Mouse (Mus musculus): ENCODE measurements around the gene Dglucy. TPM values are rescaled to one million over a fixed set of nuclear protein-coding genes. Genes with fewer than 3 reads are reported as not detected.
A peak's percentile ranks its signal among the peaks of the same experiment; 100 is the strongest.

Dglucy gene
- polyA plus RNA-seq, 1 experiment from 2014 or later, result 3.0 TPM

DNA sequence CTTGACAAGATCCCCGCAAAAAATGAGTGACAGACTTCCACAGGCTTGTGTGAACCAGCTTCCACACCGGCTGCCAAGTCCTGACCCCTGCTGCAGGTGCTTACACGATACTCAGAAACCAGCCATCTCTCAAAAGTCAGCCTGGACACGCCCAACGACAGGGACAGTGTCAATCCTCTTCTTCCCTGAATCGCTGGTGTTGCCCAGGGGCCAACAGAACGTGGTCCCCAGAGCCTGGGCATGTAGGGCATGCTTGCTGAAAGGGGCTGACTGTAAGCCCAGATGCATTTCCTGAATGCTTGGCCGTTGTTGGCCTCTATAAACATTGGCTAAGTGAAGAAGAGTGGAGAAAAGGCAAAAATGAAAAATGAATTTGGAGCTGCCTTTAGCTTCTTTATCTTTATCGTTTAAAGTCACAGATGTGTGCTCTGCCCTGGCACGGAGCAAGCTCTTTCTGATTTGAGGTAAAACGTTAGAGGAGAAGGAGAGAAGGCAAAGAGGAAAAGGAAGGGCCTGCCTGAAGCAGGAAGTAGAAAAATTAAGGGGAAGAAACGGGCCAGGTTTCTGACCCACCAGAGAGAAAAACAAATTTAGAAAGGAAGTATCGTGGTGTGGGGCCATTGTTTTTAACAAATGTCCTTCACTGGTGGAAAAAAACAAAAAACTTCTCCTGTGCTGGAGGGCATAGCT lies 14.4 kb upstream of the Dglucy start:
- H3K27me3 ChIP-seq, result no peaks in the 10 kb centered on the region
- H3K9ac ChIP-seq, result no peak overlapping the region
- WGBS, result 65% methylated on average over 13 of the region's 13 CpGs
- H3K9me3 ChIP-seq (replicated peaks), result no peaks in the 10 kb centered on the region
- H3K36me3 ChIP-seq, result no peaks in the 10 kb centered on the region
- no peak for ATAC-seq (replicated peaks; ENCODE audit: low FRiP score)
- no peaks in the 10 kb centered on the region for H3K4me1 ChIP-seq
- no peak overlapping the region for H3K4me3 ChIP-seq (replicated peaks)
- H3K27ac ChIP-seq, result no peak overlapping the region; the same call in 1 of the 2 replicates
- H3K4me2 ChIP-seq, result no peak overlapping the region

DNA sequence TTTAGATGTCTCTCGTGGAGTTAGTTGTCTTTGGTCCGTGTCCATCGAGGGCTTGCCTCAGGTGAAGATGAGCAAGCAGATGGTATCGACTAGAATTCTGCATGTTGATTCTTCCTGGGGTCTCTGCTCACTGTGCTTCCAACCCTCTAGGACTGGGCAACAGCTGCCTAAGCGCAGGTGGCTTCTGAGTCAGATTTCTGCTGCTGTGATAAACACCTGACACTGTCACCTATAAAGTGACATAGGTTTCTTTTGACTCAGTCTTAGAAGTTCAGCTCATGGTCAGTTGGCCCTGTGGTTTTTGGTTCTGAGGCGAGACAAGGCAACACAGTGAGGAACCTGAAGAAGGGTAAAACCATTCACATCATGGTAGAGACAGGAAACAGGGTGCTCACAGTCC lies 9.0 kb upstream of the Dglucy start:
- Histone ChIP-seq H3K27me3 (no peaks in the 10 kb centered on the region), H3K9ac (no peak overlapping the region), H3K4me2 (no peak overlapping the region), H3K36me3 (no peaks in the 10 kb centered on the region), H3K9me3 (replicated peaks) (no peaks in the 10 kb centered on the region), H3K4me3 (replicated peaks) (no peak overlapping the region), H3K27ac (no peak overlapping the region), H3K4me1 (0 out of 2 replicates have a peak, but pooled peaks cover 3% of the 10 kb centered on the region)
- ATAC-seq (replicated peaks; ENCODE audit: low FRiP score), result no peak
- 89% methylated on average over 6 of the region's 6 CpGs for WGBS

- H3K27ac ChIP-seq, result no peak overlapping the region
- H3K9ac ChIP-seq, result no peak overlapping the region
- 0 out of 2 replicates have a peak, but pooled peaks cover 3% of the 10 kb centered on the region for H3K4me1 ChIP-seq
- no peak overlapping the region for H3K4me2 ChIP-seq
- no peaks in the 10 kb centered on the region for H3K36me3 ChIP-seq
- H3K27me3 ChIP-seq, result no peaks in the 10 kb centered on the region
- no peaks in the 10 kb centered on the region for H3K9me3 ChIP-seq (replicated peaks)
- 78% methylated on average over 3 of the region's 3 CpGs for WGBS
- no peak overlapping the region for H3K4me3 ChIP-seq (replicated peaks)
- no peak for ATAC-seq (replicated peaks; ENCODE audit: low FRiP score)
Measured at GRCm38 (mm10) chr12:100770765-100771164, 8.1 kb upstream of the Dglucy start.

- Histone ChIP-seq H3K36me3 (no peaks in the 10 kb centered on the region), H3K4me2 (no peak overlapping the region), H3K4me3 (replicated peaks) (no peak overlapping the region), H3K27ac (no peak overlapping the region), H3K9ac (no peak overlapping the region), H3K4me1 (0 out of 2 replicates have a peak, but pooled peaks cover 3% of the 10 kb centered on the region), H3K9me3 (replicated peaks) (no peaks in the 10 kb centered on the region), H3K27me3 (no peaks in the 10 kb centered on the region)
- 49% methylated on average over 7 of the region's 7 CpGs for WGBS
- ATAC-seq (replicated peaks; ENCODE audit: low FRiP score), result no peak
Measured at GRCm38 (mm10) chr12:100772230-100772984, 6.5 kb upstream of the Dglucy start.

- Histone ChIP-seq H3K4me2 (no peak overlapping the region), H3K27ac (no peak overlapping the region), H3K9ac (no peak overlapping the region), H3K9me3 (replicated peaks) (no peaks in the 10 kb centered on the region), H3K4me1 (peaks cover 15% of the 10 kb centered on the region), H3K4me3 (replicated peaks) (no peak overlapping the region), H3K36me3 (no peaks in the 10 kb centered on the region), H3K27me3 (no peaks in the 10 kb centered on the region)
- ATAC-seq (replicated peaks; ENCODE audit: low FRiP score), result no peak
- 66% methylated on average over 7 of the region's 7 CpGs for WGBS
Measured at GRCm38 (mm10) chr12:100774756-100775155, 4.1 kb upstream of the Dglucy start.

DNA sequence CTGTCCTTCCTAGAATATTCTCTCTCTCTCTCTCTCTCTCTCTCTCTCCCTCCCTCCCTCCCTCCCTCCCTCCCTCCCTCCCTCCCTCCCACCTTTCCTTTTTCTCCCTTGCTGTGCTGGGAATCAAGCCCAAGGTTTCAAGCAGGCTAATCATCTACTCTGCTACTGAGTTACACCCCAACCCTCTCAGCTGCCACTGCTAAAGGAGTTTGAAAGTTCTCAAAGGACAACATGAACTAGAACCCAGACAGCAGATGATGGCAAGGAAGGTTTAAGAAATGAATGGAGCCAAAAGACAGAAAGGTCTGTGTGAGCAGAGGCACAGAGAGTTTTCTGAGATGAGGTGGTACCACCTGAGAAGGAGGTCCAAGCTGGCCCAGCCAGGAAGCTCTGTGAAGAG lies 3.6 kb upstream of the Dglucy start:
- peaks cover 17% of the 10 kb centered on the region for H3K4me1 ChIP-seq
- no peak for ATAC-seq (replicated peaks; ENCODE audit: low FRiP score)
- H3K4me2 ChIP-seq, result no peak overlapping the region
- H3K36me3 ChIP-seq, result no peaks in the 10 kb centered on the region
- H3K9ac ChIP-seq, result no peak overlapping the region
- H3K27ac ChIP-seq, result no peak overlapping the region
- no peaks in the 10 kb centered on the region for H3K27me3 ChIP-seq
- no peaks in the 10 kb centered on the region for H3K9me3 ChIP-seq (replicated peaks)
- no peak overlapping the region for H3K4me3 ChIP-seq (replicated peaks)

DNA sequence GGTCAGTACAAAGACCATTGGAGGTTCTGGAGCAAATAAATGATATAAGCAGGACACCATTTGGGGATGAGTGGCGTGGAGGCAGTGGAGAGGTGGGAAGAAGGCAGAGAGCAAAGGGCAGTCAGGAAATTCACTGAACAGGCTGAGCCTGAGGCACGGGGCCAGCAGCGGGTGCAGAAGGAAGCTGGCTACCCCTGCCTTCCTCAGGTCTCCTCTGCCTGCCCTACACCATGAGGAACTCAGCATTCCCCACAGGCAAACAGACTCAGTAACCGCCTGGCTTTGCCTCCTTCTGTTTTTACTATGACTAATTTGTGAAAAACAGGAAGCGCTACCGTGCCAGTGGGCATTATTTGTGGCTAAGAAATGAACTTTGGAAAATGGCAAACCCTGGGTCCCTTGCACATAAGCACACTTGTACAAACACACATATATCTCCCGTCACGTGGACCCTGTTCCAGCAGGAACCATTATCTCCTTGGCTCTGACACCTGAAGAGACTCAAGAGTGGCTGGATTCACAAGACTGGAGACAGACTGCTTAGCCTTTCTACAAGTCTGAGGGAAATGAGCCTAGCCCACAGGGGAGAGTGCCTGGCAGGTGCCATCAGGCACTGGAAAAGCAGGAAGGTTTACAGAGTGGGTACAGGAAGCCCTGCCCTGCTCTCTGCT lies 2.8 kb upstream of the Dglucy start:
- no peak overlapping the region for H3K4me3 ChIP-seq (replicated peaks)
- peaks cover 17% of the 10 kb centered on the region for H3K4me1 ChIP-seq
- no peak overlapping the region for H3K9ac ChIP-seq
- no peak overlapping the region for H3K4me2 ChIP-seq
- no peak overlapping the region for H3K27ac ChIP-seq
- H3K36me3 ChIP-seq, result no peaks in the 10 kb centered on the region
- H3K27me3 ChIP-seq, result no peaks in the 10 kb centered on the region
- no peak for ATAC-seq (replicated peaks; ENCODE audit: low FRiP score)
- 76% methylated on average over 8 of the region's 8 CpGs for WGBS
- no peaks in the 10 kb centered on the region for H3K9me3 ChIP-seq (replicated peaks)

DNA sequence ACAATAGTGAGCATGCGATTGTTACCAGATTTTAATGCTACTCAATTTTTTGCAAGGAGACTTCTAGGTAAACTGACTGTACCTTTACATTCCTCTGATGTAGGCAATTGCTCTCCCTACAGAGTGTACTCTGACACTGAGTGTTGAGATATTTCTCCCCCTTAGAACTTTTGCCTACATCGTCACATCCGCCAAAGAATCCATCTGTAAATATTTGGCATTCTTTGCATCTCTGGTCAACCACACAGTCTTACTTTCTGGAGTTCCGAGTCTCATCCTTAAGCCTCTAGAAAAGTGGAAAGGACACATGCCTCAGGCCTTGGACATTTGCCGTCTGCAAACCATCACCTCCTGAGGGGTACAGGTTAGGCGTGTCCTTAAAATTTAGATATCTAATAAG lies 1.9 kb upstream of the Dglucy start:
- Histone ChIP-seq H3K27ac (no peak overlapping the region), H3K4me2 (no peak overlapping the region), H3K4me3 (replicated peaks) (no peak overlapping the region), H3K27me3 (no peaks in the 10 kb centered on the region), H3K9ac (no peak overlapping the region), H3K36me3 (no peaks in the 10 kb centered on the region), H3K4me1 (peaks cover 17% of the 10 kb centered on the region), H3K9me3 (replicated peaks) (no peaks in the 10 kb centered on the region)
- no peak for ATAC-seq (replicated peaks; ENCODE audit: low FRiP score)
- WGBS, result 90% methylated on average over 6 of the region's 6 CpGs

DNA sequence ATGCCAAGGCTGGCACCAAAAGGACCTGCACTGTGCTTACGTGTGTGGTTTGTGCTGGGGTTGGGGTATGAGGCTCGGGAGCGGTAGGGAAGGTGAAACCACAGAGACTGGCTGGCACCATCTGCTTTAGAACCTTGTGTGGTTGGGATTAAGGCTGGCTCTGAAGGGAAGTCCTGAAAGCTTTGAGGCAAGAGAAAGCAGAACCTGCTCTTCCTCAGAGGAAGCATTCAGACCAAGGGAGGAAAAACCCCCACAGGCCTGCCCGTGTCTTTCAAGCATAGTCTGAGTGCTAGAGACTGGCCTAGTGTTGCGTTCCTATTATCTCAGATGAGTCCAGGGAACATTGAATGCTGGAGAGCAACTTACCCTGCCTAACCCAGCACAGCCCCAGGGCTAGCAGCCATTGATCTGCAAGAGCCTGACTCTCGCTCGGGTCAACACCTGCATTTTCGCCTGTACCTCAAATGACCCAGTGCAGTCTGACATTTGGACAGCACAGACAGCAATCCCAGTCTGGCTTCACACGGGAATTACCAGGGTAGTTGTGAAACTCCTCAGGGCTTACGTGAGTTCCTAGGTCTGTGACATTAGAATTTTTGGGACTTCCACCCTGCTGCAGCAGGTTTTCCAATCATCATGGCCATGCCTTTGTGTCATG lies 452 bp upstream of the Dglucy start:
- peak overlapping the region; percentile 45 for H3K4me2 ChIP-seq
- H3K9ac ChIP-seq, result no peak overlapping the region
- H3K4me3 ChIP-seq (replicated peaks), result peak overlapping the region; percentile 37; the same call in 1 of the 2 replicates
- H3K27ac ChIP-seq, result peak overlapping the region; percentile 74; the same call in 1 of the 2 replicates
- 76% methylated on average over 10 of the region's 10 CpGs for WGBS
- ATAC-seq (replicated peaks; ENCODE audit: low FRiP score), result peak; percentile 26; the same call in 1 of the 2 replicates
- peaks cover 14% of the 10 kb centered on the region for H3K4me1 ChIP-seq
- no peaks in the 10 kb centered on the region for H3K27me3 ChIP-seq
- H3K36me3 ChIP-seq, result no peaks in the 10 kb centered on the region
- no peaks in the 10 kb centered on the region for H3K9me3 ChIP-seq (replicated peaks)

GRCm38 (mm10) chr12:100780416-100780815 lies 1.6 kb downstream of the Dglucy start:
- Histone ChIP-seq H3K9me3 (replicated peaks) (no peaks in the 10 kb centered on the region), H3K36me3 (no peaks in the 10 kb centered on the region), H3K9ac (no peak overlapping the region), H3K4me3 (replicated peaks) (no peak overlapping the region), H3K27me3 (no peaks in the 10 kb centered on the region), H3K27ac (no peak overlapping the region), H3K4me1 (peaks cover 14% of the 10 kb centered on the region), H3K4me2 (no peak overlapping the region)
- no peak for ATAC-seq (replicated peaks; ENCODE audit: low FRiP score)
- 95% methylated on average over 10 of the region's 10 CpGs for WGBS

DNA sequence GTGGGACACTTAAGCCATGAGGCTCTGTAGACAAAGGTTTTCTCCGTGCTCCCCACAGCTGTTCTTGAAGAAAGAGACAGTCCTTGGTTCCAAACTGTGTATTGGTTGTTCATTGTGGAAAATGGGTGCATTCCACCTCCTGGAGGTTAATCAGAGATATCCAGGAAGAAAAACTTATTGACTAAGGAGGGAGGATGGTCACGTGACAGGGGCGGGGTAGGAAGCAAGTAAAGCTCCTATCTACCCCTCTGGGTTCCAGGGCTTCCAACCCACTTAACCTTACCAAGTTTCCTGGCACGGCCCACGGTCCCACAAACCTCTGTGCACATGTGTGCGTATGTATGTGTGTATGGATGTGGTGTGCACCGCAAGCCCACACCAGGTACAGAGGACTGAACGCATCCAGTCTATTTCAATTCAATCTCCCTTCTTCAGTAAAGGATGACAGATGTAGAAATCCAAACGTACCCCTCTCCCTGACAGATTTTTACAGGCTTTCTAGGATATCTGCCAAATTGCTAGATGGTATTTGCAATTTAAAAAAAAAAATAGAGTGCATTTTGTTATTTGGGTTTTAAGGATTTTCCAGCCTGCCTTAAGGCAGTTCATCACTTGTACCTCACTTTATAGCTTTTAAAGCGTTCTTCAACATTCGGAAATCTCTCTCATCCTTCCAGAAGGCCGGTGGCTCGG lies 2.7 kb downstream of the Dglucy start:
- no peak overlapping the region for H3K9ac ChIP-seq
- 86% methylated on average over 13 of the region's 13 CpGs for WGBS
- H3K4me3 ChIP-seq (replicated peaks), result no peak overlapping the region
- no peak for ATAC-seq (replicated peaks; ENCODE audit: low FRiP score)
- H3K36me3 ChIP-seq, result no peaks in the 10 kb centered on the region
- no peak overlapping the region for H3K27ac ChIP-seq
- H3K4me1 ChIP-seq, result peaks cover 14% of the 10 kb centered on the region
- H3K9me3 ChIP-seq (replicated peaks), result no peaks in the 10 kb centered on the region
- no peaks in the 10 kb centered on the region for H3K27me3 ChIP-seq
- H3K4me2 ChIP-seq, result no peak overlapping the region

All from kidney, embryonic 15.5 days (tissue).